ENCODE assay signal across 10 mouse cellular contexts in the genomic region with DNA sequence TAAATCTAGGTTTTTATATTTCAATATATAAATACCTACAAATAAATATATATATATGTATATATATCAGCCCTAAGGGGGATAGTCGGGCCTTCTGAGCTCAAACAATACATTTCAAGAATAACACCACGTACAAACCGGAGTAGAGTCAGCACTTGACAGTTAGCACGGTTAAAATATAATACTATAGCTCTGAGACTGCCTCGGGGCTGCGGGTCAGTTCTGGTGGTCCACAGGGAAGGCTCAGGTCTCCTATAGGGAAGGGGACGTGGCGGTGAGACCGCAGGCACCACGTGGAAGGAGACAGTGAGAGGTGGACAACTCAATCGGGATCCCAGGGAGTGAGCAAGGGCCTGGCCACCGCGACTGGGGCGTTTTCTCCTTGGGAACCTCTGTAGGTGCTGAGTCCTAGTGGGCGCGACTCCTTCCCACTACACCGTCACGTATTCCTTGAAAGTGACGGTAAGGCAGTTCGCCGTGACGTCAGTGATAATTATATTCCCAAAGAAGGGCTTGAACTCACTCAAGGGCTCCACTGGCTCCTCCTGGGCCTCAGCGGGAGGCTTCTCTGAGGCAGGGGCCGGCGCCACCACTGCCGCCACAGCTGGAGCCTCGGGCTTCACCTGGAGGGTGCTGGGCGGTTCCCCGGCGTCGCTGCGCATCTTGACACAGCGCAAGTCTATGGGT. TPM values are rescaled to one million over a fixed set of nuclear protein-coding genes. Genes with fewer than 3 reads are reported as not detected.
DNase-seq lines count a peak whose midpoint lies in the region; ATAC-seq and TF ChIP-seq lines count a peak whose summit lies in the region.
"Had no signal": no experiment of that assay in that cellular context is flagged by ENCODE, and none has a peak within 500 bp of the region (broad histone marks: within the 10 kb centered on the region; RNA-seq: fewer than 3 reads in every experiment).

No protein-coding gene starts in this region.

- no peak overlapping the region for H3K9ac ChIP-seq in liver, embryonic 11.5 days (ENCODE audit: low read depth, low read length)
- peak overlapping the region; percentile 22; the same call in 1 of the 2 replicates for H3K9ac ChIP-seq in forebrain, embryonic 13.5 days
- peak overlapping the region; percentile 53; the same call in 1 of the 2 replicates for H3K9ac ChIP-seq in neural tube, embryonic 13.5 days
- H3K9ac ChIP-seq: limb, embryonic 15.5 days had no signal

- peak; percentile 45 for DNase-seq in liver, embryonic 11.5 days (ENCODE audit: low spot score)
- no peak for DNase-seq in liver
- no peak for DNase-seq in limb, embryonic 10.5 days (ENCODE audit: low spot score)
- no peak for DNase-seq in ovary, postnatal 10 days (ENCODE audit: low spot score)
- DNase-seq in cerebellum, postnatal 25 days = no peak
- DNase-seq in layer of hippocampus, adult 2 months (ENCODE audit: low spot score in 2 of 2) = no peak

- H3K27me3 ChIP-seq in liver, embryonic 11.5 days (replicated peaks; ENCODE audit: control insufficient read depth, insufficient read depth, low read length) = peaks cover 71% of the 10 kb centered on the region
- H3K27me3 ChIP-seq in forebrain, embryonic 13.5 days = peaks cover 29% of the 10 kb centered on the region
- H3K27me3 ChIP-seq in limb, embryonic 10.5 days (ENCODE audit: low read depth, poor library complexity, severe bottlenecking) = peaks cover 88% of the 10 kb centered on the region
- peaks cover 58% of the 10 kb centered on the region for H3K27me3 ChIP-seq in neural tube, embryonic 13.5 days

- no peak for ATAC-seq in liver, embryonic 11.5 days (replicated peaks; ENCODE audit: low FRiP score)
- ATAC-seq in forebrain, embryonic 13.5 days = no peak
- ATAC-seq in neural tube, embryonic 13.5 days (ENCODE audit: low read depth) = no peak

- peaks cover 13% of the 10 kb centered on the region; the same call in 1 of the 2 replicates for H3K36me3 ChIP-seq in liver, embryonic 11.5 days (ENCODE audit: control insufficient read depth, insufficient read depth, low read length)
- peaks cover 25% of the 10 kb centered on the region for H3K36me3 ChIP-seq in forebrain, embryonic 13.5 days (ENCODE audit: poor library complexity, severe bottlenecking)
- peaks cover 20% of the 10 kb centered on the region for H3K36me3 ChIP-seq in limb, embryonic 10.5 days
- H3K36me3 ChIP-seq in neural tube, embryonic 13.5 days = peaks cover 30% of the 10 kb centered on the region

- no peak overlapping the region for H3K4me2 ChIP-seq in liver, embryonic 11.5 days
- peak overlapping the region; percentile 46 for H3K4me2 ChIP-seq in forebrain, embryonic 13.5 days
- peak overlapping the region; percentile 45 for H3K4me2 ChIP-seq in neural tube, embryonic 13.5 days
- H3K4me2 ChIP-seq: limb, embryonic 15.5 days had no signal

- no peak overlapping the region for H3K27ac ChIP-seq in liver, embryonic 11.5 days (ENCODE audit: low read depth, low read length)
- H3K27ac ChIP-seq in forebrain, embryonic 13.5 days = no peak overlapping the region
- H3K27ac ChIP-seq in limb, embryonic 10.5 days = no peak overlapping the region
- no peak overlapping the region for H3K27ac ChIP-seq in neural tube, embryonic 13.5 days (replicated peaks)
- no peak overlapping the region for H3K27ac ChIP-seq in layer of hippocampus, adult 2 months
- H3K27ac ChIP-seq: kidney, postnatal 0 days; limb, embryonic 15.5 days had no signal

- no peak overlapping the region for H3K4me3 ChIP-seq in liver, embryonic 11.5 days (ENCODE audit: low read depth, low read length)
- peak overlapping the region; percentile 9; the same call in 1 of the 2 replicates for H3K4me3 ChIP-seq in forebrain, embryonic 13.5 days
- peak overlapping the region; percentile 13 for H3K4me3 ChIP-seq in limb, embryonic 10.5 days
- peak overlapping the region; percentile 22 for H3K4me3 ChIP-seq in neural tube, embryonic 13.5 days
- no peak overlapping the region for H3K4me3 ChIP-seq in layer of hippocampus, adult 2 months
- H3K4me3 ChIP-seq: limb, embryonic 15.5 days had no signal

- peaks cover 41% of the 10 kb centered on the region for H3K4me1 ChIP-seq in liver, embryonic 11.5 days (replicated peaks; ENCODE audit: control insufficient read depth, insufficient read depth, low read length)
- peaks cover 73% of the 10 kb centered on the region for H3K4me1 ChIP-seq in forebrain, embryonic 13.5 days
- peaks cover 68% of the 10 kb centered on the region for H3K4me1 ChIP-seq in limb, embryonic 10.5 days
- H3K4me1 ChIP-seq in neural tube, embryonic 13.5 days (replicated peaks) = peaks cover 72% of the 10 kb centered on the region

- TF ChIP-seq CTCF in layer of hippocampus, adult 2 months (conservative IDR thresholded peaks at IDR 0.05) = no peak

- 39% methylated on average over 33 of the region's 33 CpGs for WGBS in liver, embryonic 11.5 days
- 26% methylated on average over 33 of the region's 33 CpGs for WGBS in forebrain, embryonic 13.5 days
- 6% methylated on average over 33 of the region's 33 CpGs for WGBS in limb, embryonic 10.5 days
- WGBS in neural tube, embryonic 13.5 days = 25% methylated on average over 33 of the region's 33 CpGs

- H3K9me3 ChIP-seq in liver, embryonic 11.5 days (ENCODE audit: control insufficient read depth, low read length) = no peaks in the 10 kb centered on the region
- H3K9me3 ChIP-seq in forebrain, embryonic 13.5 days (replicated peaks) = no peaks in the 10 kb centered on the region
- H3K9me3 ChIP-seq in limb, embryonic 10.5 days (replicated peaks) = no peaks in the 10 kb centered on the region
- no peaks in the 10 kb centered on the region for H3K9me3 ChIP-seq in neural tube, embryonic 13.5 days
- H3K9me3 ChIP-seq: limb, embryonic 15.5 days had no signal

RNA-seq across cellular contexts. Expression of gene Cbx4, which starts 5.4 kb away (rescaled TPM):
- polyA plus RNA-seq in liver, embryonic 11.5 days (2014; fragmentation: Nextera tagmentation; extraction: Ambion mirVana) = 5.1 TPM in 2 replicates
- 10.2 and 11.5 TPM in 2 replicates for polyA plus RNA-seq in forebrain, embryonic 13.5 days (2015; fragmentation: Nextera tagmentation; extraction: Ambion mirVana)
- polyA plus RNA-seq in limb, embryonic 10.5 days (2016; fragmentation: Nextera tagmentation; extraction: Ambion mirVana) = 4.3 and 7.1 TPM in 2 replicates
- polyA plus RNA-seq in neural tube, embryonic 13.5 days (2015; fragmentation: Nextera tagmentation; extraction: Ambion mirVana) = 14.8 and 16.5 TPM in 2 replicates
- total RNA-seq in layer of hippocampus, adult 2 months (2021) = 10 to 100 TPM; 53.7 to 60.4 TPM

RNA-seq across cellular contexts. Expression of gene Cbx8, which starts 39.8 kb away (rescaled TPM):
- polyA plus RNA-seq in liver, embryonic 11.5 days (2014; fragmentation: Nextera tagmentation; extraction: Ambion mirVana) = 6.5 and 7.1 TPM in 2 replicates
- polyA plus RNA-seq in forebrain, embryonic 13.5 days (2015; fragmentation: Nextera tagmentation; extraction: Ambion mirVana) = 9.8 and 12.3 TPM in 2 replicates
- polyA plus RNA-seq in limb, embryonic 10.5 days (2016; fragmentation: Nextera tagmentation; extraction: Ambion mirVana) = 12.2 and 15.1 TPM in 2 replicates
- 7.0 and 8.5 TPM in 2 replicates for polyA plus RNA-seq in neural tube, embryonic 13.5 days (2015; fragmentation: Nextera tagmentation; extraction: Ambion mirVana)
- 10 to 100 TPM; 10.2 to 11.3 TPM for total RNA-seq in layer of hippocampus, adult 2 months (2021)

RNA-seq across cellular contexts. Expression of gene Cbx2, which starts 57.8 kb away (rescaled TPM):
- polyA plus RNA-seq in liver, embryonic 11.5 days (2014; fragmentation: Nextera tagmentation; extraction: Ambion mirVana) = 22.1 and 22.2 TPM in 2 replicates
- polyA plus RNA-seq in forebrain, embryonic 13.5 days (2015; fragmentation: Nextera tagmentation; extraction: Ambion mirVana) = 45.2 and 52.0 TPM in 2 replicates
- polyA plus RNA-seq in limb, embryonic 10.5 days (2016; fragmentation: Nextera tagmentation; extraction: Ambion mirVana) = 151 and 170 TPM in 2 replicates
- 17.4 and 21.4 TPM in 2 replicates for polyA plus RNA-seq in neural tube, embryonic 13.5 days (2015; fragmentation: Nextera tagmentation; extraction: Ambion mirVana)
- total RNA-seq in layer of hippocampus, adult 2 months (2021) = 1 to 10 TPM; 2.9 to 3.1 TPM

Comparison
In these comparisons a context has a peak if more than half of its experiments do, and no peak if none do; other contexts are left out.
1. H3K4me3 ChIP-seq: peak in forebrain, embryonic 13.5 days (single experiment), limb, embryonic 10.5 days (single experiment) and neural tube, embryonic 13.5 days (single experiment); none in liver, embryonic 11.5 days (single experiment) and layer of hippocampus, adult 2 months (single experiment).